20 mouse cellular contexts compared by ENCODE assay signal in the genomic region with DNA sequence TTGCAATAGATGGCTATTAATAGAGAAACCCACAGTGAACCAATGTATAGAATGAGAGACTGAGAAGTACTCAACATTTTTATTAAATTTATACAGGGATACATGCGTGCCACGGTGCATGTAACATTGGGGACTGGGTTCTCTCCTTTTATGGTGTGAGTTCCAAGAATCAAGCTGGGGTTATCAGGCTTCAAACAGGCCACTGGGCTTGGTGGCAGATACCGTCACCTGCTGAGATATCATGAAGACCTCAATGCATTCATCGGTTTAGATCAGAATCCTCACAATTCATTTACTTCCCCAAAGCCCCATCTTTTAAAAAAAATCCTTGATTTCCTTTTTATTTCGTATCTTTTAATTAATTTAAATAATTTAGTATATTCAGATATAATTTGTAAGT.
"Had no signal": no experiment of that assay in that cellular context is flagged by ENCODE, and none has a peak within 500 bp of the region (broad histone marks: within the 10 kb centered on the region; RNA-seq: fewer than 3 reads in every experiment).

No protein-coding gene starts in this region.

- H3K4me1 ChIP-seq: midbrain, embryonic 13.5 days; neural tube, embryonic 13.5 days had no signal

- DNase-seq: kidney, adult 2 months; kidney, postnatal 25 days; layer of hippocampus, adult 9-11 months; lung, embryonic 14.5 days; retina, postnatal 1 day; thymus, adult 18-20 months; thymus, postnatal 36 days had no signal

- H3K9me3 ChIP-seq: limb, embryonic 10.5 days; limb, embryonic 13.5 days; megakaryocyte, embryonic 14.5 days; midbrain, embryonic 10.5 days; midbrain, embryonic 13.5 days; neural tube, embryonic 13.5 days had no signal

- H3K4me3 ChIP-seq: layer of hippocampus, adult 2 months; limb, embryonic 10.5 days; limb, embryonic 13.5 days; megakaryocyte, embryonic 14.5 days; midbrain, embryonic 10.5 days; midbrain, embryonic 13.5 days; myocyte; neural tube, embryonic 13.5 days had no signal

- H3K27me3 ChIP-seq: limb, embryonic 13.5 days; midbrain, embryonic 13.5 days; neural tube, embryonic 13.5 days had no signal

- H3K4me2 ChIP-seq: limb, embryonic 13.5 days; lung, embryonic 14.5 days; midbrain, embryonic 13.5 days; neural tube, embryonic 13.5 days had no signal

- ATAC-seq: intestine, postnatal 0 days; lung, postnatal 0 days; midbrain, embryonic 13.5 days; midbrain, embryonic 16.5 days had no signal

- H3K9ac ChIP-seq: limb, embryonic 13.5 days; lung, embryonic 14.5 days; midbrain, embryonic 13.5 days; neural tube, embryonic 13.5 days had no signal

- H3K27ac ChIP-seq: kidney, postnatal 0 days; layer of hippocampus, adult 2 months; limb, embryonic 10.5 days; limb, embryonic 13.5 days; macrophage; midbrain, embryonic 10.5 days; midbrain, embryonic 13.5 days; neural tube, embryonic 13.5 days had no signal
